Mouse (Mus musculus) hindbrain, embryonic 12.5 days (tissue): ENCODE measurements at regions not wholly inside any gene's neighbourhood (a gene's known extent, or its start where the extent isn't known, plus 50 kb on each side); places are given as distances from the start of the nearest gene placed in this dataset.
A peak's percentile ranks its signal among the peaks of the same experiment; 100 is the strongest.
"Not testable (repeated sequence)": the region's sequence is repeated elsewhere in the genome, so short reads cannot be mapped to it uniquely, and the experiment has no call there.

ENCODE experiments used
- ATAC-seq: fragments of 200-750 bp; cut with Nextera tagmentation; 2 replicates; pipeline ENCODE4 v1.8.0; 2017; ENCODE audit warnings: moderate TSS enrichment; ENCODE audit not compliant: low FRiP score
- H3K27ac ChIP-seq: fragments of 300-500 bp; sonication (generic); 2 replicates; pipeline ENCODE4 v1.5.1; 2016; ENCODE audit warnings: mild to moderate bottlenecking
- H3K27me3 ChIP-seq: fragments of 300-500 bp; sonication (generic); 2 replicates; pipeline ENCODE4 v1.6.1; 2016; ENCODE audit warnings: mild to moderate bottlenecking
- H3K36me3 ChIP-seq: fragments of 300-500 bp; sonication (generic); 2 replicates; pipeline ENCODE4 v1.6.1; 2016; ENCODE audit warnings: mild to moderate bottlenecking
- H3K4me1 ChIP-seq: fragments of 300-500 bp; sonication (generic); 2 replicates; pipeline ENCODE4 v1.6.1; 2016
- H3K4me2 ChIP-seq: fragments of 300-500 bp; sonication (generic); replicated peaks from 2 replicates; pipeline ENCODE4 v1.6.1; 2016; ENCODE audit warnings: mild to moderate bottlenecking
- H3K4me3 ChIP-seq: fragments of 300-500 bp; sonication (generic); 2 replicates; pipeline ENCODE4 v1.5.1; 2016; ENCODE audit warnings: mild to moderate bottlenecking
- H3K9ac ChIP-seq: fragments of 300-500 bp; sonication (generic); 2 replicates; pipeline ENCODE4 v1.6.1; 2016; ENCODE audit warnings: mild to moderate bottlenecking, moderate library complexity
- H3K9me3 ChIP-seq: fragments of 300-500 bp; sonication (generic); replicated peaks from 2 replicates; pipeline ENCODE4 v1.6.1; 2016; ENCODE audit warnings: mild to moderate bottlenecking
- WGBS: fragments of 180-500 bp; shearing (Covaris S2); methylation state at CpG from one replicate; pipeline ENCODE4 v1.1.7; 2016; 5-methylcytosine and 5-hydroxymethylcytosine counted together

- Histone ChIP-seq H3K36me3 (no peaks in the 10 kb centered on the region), H3K4me1 (peaks cover 24% of the 10 kb centered on the region), H3K9ac (no peak overlapping the region), H3K4me3 (no peak overlapping the region), H3K27me3 (no peaks in the 10 kb centered on the region), H3K9me3 (no peaks in the 10 kb centered on the region; the same call in 1 of the 2 replicates), H3K4me2 (no peak overlapping the region), H3K27ac (no peak overlapping the region)
- 90% methylated on average over 20 of the region's 20 CpGs for WGBS
- ATAC-seq: no peak
These were observed 244.1 kb downstream of the Enc1 start for GRCm38 (mm10) chr13:97484808-97485545.

GRCm38 (mm10) chr13:97483681-97484080, 242.8 kb downstream of the Enc1 start:
- Histone ChIP-seq H3K9me3 (no peaks in the 10 kb centered on the region; the same call in 1 of the 2 replicates), H3K9ac (no peak overlapping the region), H3K27me3 (no peaks in the 10 kb centered on the region), H3K27ac (no peak overlapping the region), H3K4me2 (no peak overlapping the region), H3K36me3 (no peaks in the 10 kb centered on the region), H3K4me3 (no peak overlapping the region), H3K4me1 (peaks cover 12% of the 10 kb centered on the region)
- no peak for ATAC-seq
- 69% methylated on average over 8 of the region's 8 CpGs for WGBS

GRCm38 (mm10) chr13:97482439-97482946, 241.6 kb downstream of the Enc1 start:
- Histone ChIP-seq H3K4me3 (no peak overlapping the region), H3K4me1 (peaks cover 3% of the 10 kb centered on the region; the same call in 1 of the 2 replicates), H3K27me3 (no peaks in the 10 kb centered on the region), H3K36me3 (no peaks in the 10 kb centered on the region), H3K4me2 (no peak overlapping the region), H3K9ac (no peak overlapping the region), H3K9me3 (no peaks in the 10 kb centered on the region; the same call in 1 of the 2 replicates), H3K27ac (no peak overlapping the region)
- ATAC-seq: no peak
- 97% methylated on average over 3 of the region's 3 CpGs for WGBS

- no peak overlapping the region for H3K4me3 ChIP-seq
- H3K9ac ChIP-seq: no peak overlapping the region
- no peaks in the 10 kb centered on the region for H3K36me3 ChIP-seq
- no peak for ATAC-seq
- no peak overlapping the region for H3K27ac ChIP-seq
- H3K4me2 ChIP-seq: no peak overlapping the region
- peaks cover 3% of the 10 kb centered on the region; the same call in 1 of the 2 replicates for H3K4me1 ChIP-seq
- WGBS: 94% methylated on average over 2 of the region's 2 CpGs
- no peaks in the 10 kb centered on the region for H3K27me3 ChIP-seq
- no peaks in the 10 kb centered on the region; the same call in 1 of the 2 replicates for H3K9me3 ChIP-seq
These were observed 240.4 kb downstream of the Enc1 start for GRCm38 (mm10) chr13:97481259-97481658.

GRCm38 (mm10) chr13:97479066-97479586, 238.2 kb downstream of the Enc1 start:
- Histone ChIP-seq H3K4me1 (no peaks in the 10 kb centered on the region), H3K27ac (no peak overlapping the region), H3K9me3 (no peaks in the 10 kb centered on the region; the same call in 1 of the 2 replicates), H3K36me3 (no peaks in the 10 kb centered on the region), H3K4me3 (no peak overlapping the region), H3K9ac (no peak overlapping the region), H3K27me3 (no peaks in the 10 kb centered on the region), H3K4me2 (no peak overlapping the region)
- 93% methylated on average over 10 of the region's 10 CpGs for WGBS
- no peak for ATAC-seq

GRCm38 (mm10) chr13:97473971-97474365, 233.1 kb downstream of the Enc1 start:
- no peak for ATAC-seq
- WGBS: 90% methylated on average over 3 of the region's 3 CpGs
- H3K9ac ChIP-seq: no peak overlapping the region
- no peaks in the 10 kb centered on the region for H3K9me3 ChIP-seq
- H3K27ac ChIP-seq: no peak overlapping the region
- no peaks in the 10 kb centered on the region for H3K27me3 ChIP-seq
- no peak overlapping the region for H3K4me3 ChIP-seq
- peaks cover 12% of the 10 kb centered on the region for H3K4me1 ChIP-seq
- no peaks in the 10 kb centered on the region for H3K36me3 ChIP-seq
- H3K4me2 ChIP-seq: no peak overlapping the region

GRCm38 (mm10) chr13:97473256-97473970, 232.5 kb downstream of the Enc1 start:
- no peak for ATAC-seq
- no peaks in the 10 kb centered on the region for H3K27me3 ChIP-seq
- no peak overlapping the region for H3K4me2 ChIP-seq
- H3K9ac ChIP-seq: no peak overlapping the region
- H3K36me3 ChIP-seq: no peaks in the 10 kb centered on the region
- H3K4me3 ChIP-seq: no peak overlapping the region
- peaks cover 12% of the 10 kb centered on the region for H3K4me1 ChIP-seq
- 92% methylated on average over 7 of the region's 7 CpGs for WGBS
- H3K9me3 ChIP-seq: no peaks in the 10 kb centered on the region
- no peak overlapping the region for H3K27ac ChIP-seq

GRCm38 (mm10) chr13:97469999-97470398, 229.1 kb downstream of the Enc1 start:
- H3K27me3 ChIP-seq: no peaks in the 10 kb centered on the region
- peaks cover 12% of the 10 kb centered on the region for H3K4me1 ChIP-seq
- no peaks in the 10 kb centered on the region for H3K9me3 ChIP-seq
- no peak for ATAC-seq
- no peak overlapping the region for H3K27ac ChIP-seq
- no peak overlapping the region for H3K4me2 ChIP-seq
- H3K4me3 ChIP-seq: no peak overlapping the region
- WGBS: 57% methylated on average over 10 of the region's 10 CpGs
- H3K36me3 ChIP-seq: no peaks in the 10 kb centered on the region
- H3K9ac ChIP-seq: no peak overlapping the region

- Histone ChIP-seq H3K9me3 (no peaks in the 10 kb centered on the region), H3K9ac (no peak overlapping the region), H3K27me3 (no peaks in the 10 kb centered on the region), H3K27ac (peak overlapping the region; percentile 17; the same call in 1 of the 2 replicates), H3K36me3 (no peaks in the 10 kb centered on the region), H3K4me3 (no peak overlapping the region), H3K4me2 (no peak overlapping the region), H3K4me1 (peaks cover 12% of the 10 kb centered on the region)
- 67% methylated on average over 10 of the region's 10 CpGs for WGBS
- peak; percentile 68; the same call in 1 of the 2 replicates for ATAC-seq
These were observed 228.1 kb downstream of the Enc1 start for GRCm38 (mm10) chr13:97468874-97469593.

GRCm38 (mm10) chr13:97466585-97466984, 225.7 kb downstream of the Enc1 start:
- 77% methylated on average over 1 of the region's 1 CpGs for WGBS
- not testable (repeated sequence) for H3K4me3 ChIP-seq, H3K9ac ChIP-seq, H3K4me2 ChIP-seq, H3K9me3 ChIP-seq, H3K27me3 ChIP-seq, H3K36me3 ChIP-seq, ATAC-seq, H3K27ac ChIP-seq
- peaks cover 12% of the 10 kb centered on the region for H3K4me1 ChIP-seq

- ATAC-seq: no peak
- H3K9ac ChIP-seq: no peak overlapping the region
- no peaks in the 10 kb centered on the region for H3K4me1 ChIP-seq
- H3K27me3 ChIP-seq: no peaks in the 10 kb centered on the region
- H3K9me3 ChIP-seq: no peaks in the 10 kb centered on the region
- H3K27ac ChIP-seq: no peak overlapping the region
- H3K4me2 ChIP-seq: no peak overlapping the region
- WGBS: 86% methylated on average over 8 of the region's 8 CpGs
- H3K36me3 ChIP-seq: no peaks in the 10 kb centered on the region
- no peak overlapping the region for H3K4me3 ChIP-seq
These were observed 222.9 kb downstream of the Enc1 start for GRCm38 (mm10) chr13:97463798-97464197.

- ATAC-seq: no peak
- H3K9ac ChIP-seq: no peak overlapping the region
- H3K9me3 ChIP-seq: no peaks in the 10 kb centered on the region
- H3K4me3 ChIP-seq: no peak overlapping the region
- H3K27me3 ChIP-seq: no peaks in the 10 kb centered on the region
- no peak overlapping the region for H3K27ac ChIP-seq
- H3K4me1 ChIP-seq: no peaks in the 10 kb centered on the region
- H3K4me2 ChIP-seq: no peak overlapping the region
- H3K36me3 ChIP-seq: no peaks in the 10 kb centered on the region
- 87% methylated on average over 2 of the region's 2 CpGs for WGBS
These were observed 222.0 kb downstream of the Enc1 start for GRCm38 (mm10) chr13:97462884-97463235.
